Comparison of ENCODE assay signal across 8 mouse cellular contexts in genomic region chr14:7888811-7889651, GRCm38 (mm10).
DNase-seq lines count a peak whose midpoint lies in the region; ATAC-seq lines count a peak whose summit lies in the region.

No protein-coding gene starts in this region.

- H3K4me3 ChIP-seq in midbrain, embryonic 10.5 days: no peak overlapping the region

- peaks cover 72% of the 10 kb centered on the region for H3K36me3 ChIP-seq in midbrain, embryonic 10.5 days

- peak overlapping the region; percentile 65 for H3K27ac ChIP-seq in midbrain, embryonic 10.5 days (replicated peaks)

- 76% methylated on average over 11 of the region's 11 CpGs for WGBS in midbrain, embryonic 10.5 days

- DNase-seq in ovary, postnatal 36 days (ENCODE audit: low spot score): peak; percentile 24
- DNase-seq in ovary, postnatal 10 days (ENCODE audit: low spot score): no peak
- peak; percentile 41 for DNase-seq in cerebellum, adult 9-11 months
- peak; percentile 32 to 42 for DNase-seq in layer of hippocampus, postnatal 25 days (ENCODE audit: extremely low spot score in 1 of 2, low spot score in 1 of 2)
- DNase-seq in midbrain, embryonic 10.5 days (ENCODE audit: low spot score): no peak
- DNase-seq in thymus, postnatal 0 days (ENCODE audit: low spot score): peak; percentile 57

- no peaks in the 10 kb centered on the region for H3K27me3 ChIP-seq in midbrain, embryonic 10.5 days (ENCODE audit: low read depth, poor library complexity, severe bottlenecking)

- peak; percentile 56 for ATAC-seq in granulocyte monocyte progenitor cell, adult 5-6 weeks (replicated peaks; ENCODE audit: poor library complexity, severe bottlenecking)
- no peak for ATAC-seq in erythroid progenitor cell, adult 5-6 weeks (replicated peaks; ENCODE audit: low FRiP score, poor library complexity, severe bottlenecking)

- H3K4me1 ChIP-seq in midbrain, embryonic 10.5 days: peaks cover 22% of the 10 kb centered on the region

- no peaks in the 10 kb centered on the region for H3K9me3 ChIP-seq in midbrain, embryonic 10.5 days (replicated peaks)

Comparison
In these comparisons a context has a peak if more than half of its experiments do, and no peak if none do; other contexts are left out.
1. DNase-seq: peak in ovary, postnatal 36 days (single experiment), cerebellum, adult 9-11 months (single experiment), layer of hippocampus, postnatal 25 days (2 of 2) and thymus, postnatal 0 days (single experiment); none in ovary, postnatal 10 days (single experiment) and midbrain, embryonic 10.5 days (single experiment).